Mouse (Mus musculus): Measurements from ENCODE around the gene Psmd12. TPM values are rescaled to one million over a fixed set of nuclear protein-coding genes. Genes with fewer than 3 reads are reported as not detected.
"Not testable (repeated sequence)": the region's sequence is repeated elsewhere in the genome, so short reads cannot be mapped to it uniquely, and the experiment has no call there.

Gene Psmd12
- polyA plus RNA-seq, 1 experiment from 2014 or later: 137 TPM

DNA sequence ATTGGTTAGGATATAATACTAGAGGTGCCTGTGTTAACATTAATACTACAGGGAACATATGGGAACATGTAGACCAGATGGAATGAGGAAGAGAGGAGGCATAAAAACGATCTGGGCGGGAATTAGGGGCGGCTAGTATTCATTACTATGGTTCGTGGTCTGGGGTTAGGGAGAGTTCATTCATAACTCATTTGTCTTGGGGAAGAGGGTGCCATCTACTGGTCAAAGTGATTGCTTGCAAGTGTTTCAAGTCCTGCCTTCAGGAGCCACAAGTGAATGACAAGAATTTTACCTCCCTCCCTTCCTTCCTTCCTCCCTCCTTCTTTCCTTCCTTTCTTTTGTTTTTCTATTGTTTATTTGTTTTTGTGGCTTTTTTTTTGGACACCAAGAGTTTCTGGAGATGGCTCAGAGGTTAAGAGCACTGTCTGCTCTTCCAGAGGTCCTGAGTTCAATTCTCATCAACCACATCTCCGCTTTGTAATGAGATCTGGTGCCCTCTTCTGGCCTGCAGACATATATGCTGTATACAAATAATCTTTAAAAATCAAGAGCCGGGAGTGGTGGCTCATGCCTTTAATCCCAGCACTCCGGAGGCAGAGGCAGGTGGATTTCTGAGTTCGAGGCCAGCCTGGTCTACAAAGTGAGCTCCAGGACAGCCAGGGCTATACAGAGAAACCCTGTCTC lies 6.0 kb upstream of the Psmd12 start:
- no peaks in the 10 kb centered on the region for H3K27me3 ChIP-seq (ENCODE audit: control insufficient read depth, insufficient read depth, low read length)
- no peaks in the 10 kb centered on the region for H3K36me3 ChIP-seq (ENCODE audit: control insufficient read depth, insufficient read depth, low read length)
- TF ChIP-seq EP300 (optimal IDR thresholded peaks at IDR 0.05): no peak
- TF ChIP-seq CTCF (IDR thresholded peaks at IDR 0.05; ENCODE audit: low read depth): peak; percentile 84
- no peak overlapping the region for H3K9ac ChIP-seq (ENCODE audit: low read length)
- no peak overlapping the region for H3K27ac ChIP-seq (replicated peaks)
- no peaks in the 10 kb centered on the region for H3K9me3 ChIP-seq (ENCODE audit: control insufficient read depth, low read length)
- H3K4me2 ChIP-seq (replicated peaks; ENCODE audit: low read depth): no peak overlapping the region
- H3K4me3 ChIP-seq (ENCODE audit: low read depth, low read length): no peak overlapping the region
- ATAC-seq (ENCODE audit: low FRiP score, low TSS enrichment): peak; percentile 47
- DNase-seq (ENCODE audit: low spot score): peak; percentile 51
- no peaks in the 10 kb centered on the region for H3K4me1 ChIP-seq (replicated peaks; ENCODE audit: control insufficient read depth, insufficient read depth)
- WGBS: 24% methylated on average over 8 of the region's 8 CpGs

GRCm38 (mm10) chr11:107479862-107480203 lies 549 bp downstream of the Psmd12 start:
- Histone ChIP-seq H3K4me3 (ENCODE audit: low read depth, low read length) (peak overlapping the region; percentile 86), H3K36me3 (ENCODE audit: control insufficient read depth, insufficient read depth, low read length) (no peaks in the 10 kb centered on the region; the same call in 1 of the 2 replicates), H3K4me1 (replicated peaks; ENCODE audit: control insufficient read depth, insufficient read depth) (peaks cover 4% of the 10 kb centered on the region; the same call in 1 of the 2 replicates), H3K4me2 (replicated peaks; ENCODE audit: low read depth) (peak overlapping the region; percentile 76), H3K27me3 (ENCODE audit: control insufficient read depth, insufficient read depth, low read length) (no peaks in the 10 kb centered on the region), H3K9ac (ENCODE audit: low read length) (peak overlapping the region; percentile 98), H3K9me3 (ENCODE audit: control insufficient read depth, low read length) (no peaks in the 10 kb centered on the region), H3K27ac (replicated peaks) (peak overlapping the region; percentile 90)
- DNase-seq (ENCODE audit: low spot score): no peak
- under 1% methylated on average over 10 of the region's 10 CpGs for WGBS
- no peak for ATAC-seq (ENCODE audit: low FRiP score, low TSS enrichment)
- TF ChIP-seq CTCF (IDR thresholded peaks at IDR 0.05; ENCODE audit: low read depth): no peak
- no peak for TF ChIP-seq EP300 (optimal IDR thresholded peaks at IDR 0.05)

- DNase-seq (ENCODE audit: low spot score) (no peak), ATAC-seq (ENCODE audit: low FRiP score, low TSS enrichment) (no peak)
- TF ChIP-seq CTCF (IDR thresholded peaks at IDR 0.05; ENCODE audit: low read depth): no peak
- TF ChIP-seq EP300 (optimal IDR thresholded peaks at IDR 0.05): no peak
- no peak overlapping the region for H3K9ac ChIP-seq (ENCODE audit: low read length)
- peaks cover 25% of the 10 kb centered on the region for H3K36me3 ChIP-seq (ENCODE audit: control insufficient read depth, insufficient read depth, low read length)
- peaks cover 4% of the 10 kb centered on the region; the same call in 1 of the 2 replicates for H3K4me1 ChIP-seq (replicated peaks; ENCODE audit: control insufficient read depth, insufficient read depth)
- no peaks in the 10 kb centered on the region for H3K27me3 ChIP-seq (ENCODE audit: control insufficient read depth, insufficient read depth, low read length)
- WGBS: 76% methylated on average over 3 of the region's 3 CpGs
- H3K4me3 ChIP-seq (ENCODE audit: low read depth, low read length): no peak overlapping the region
- no peaks in the 10 kb centered on the region for H3K9me3 ChIP-seq (ENCODE audit: control insufficient read depth, low read length)
- H3K4me2 ChIP-seq (replicated peaks; ENCODE audit: low read depth): no peak overlapping the region
- H3K27ac ChIP-seq (replicated peaks): no peak overlapping the region
These were observed 5.1 kb downstream of the Psmd12 start for GRCm38 (mm10) chr11:107484341-107484740.

- 82% methylated on average over 8 of the region's 8 CpGs for WGBS
- Histone ChIP-seq H3K4me3 (ENCODE audit: low read depth, low read length) (no peak overlapping the region), H3K36me3 (ENCODE audit: control insufficient read depth, insufficient read depth, low read length) (no peaks in the 10 kb centered on the region), H3K27ac (replicated peaks) (no peak overlapping the region), H3K9me3 (ENCODE audit: control insufficient read depth, low read length) (no peaks in the 10 kb centered on the region), H3K9ac (ENCODE audit: low read length) (no peak overlapping the region), H3K4me2 (replicated peaks; ENCODE audit: low read depth) (no peak overlapping the region), H3K4me1 (replicated peaks; ENCODE audit: control insufficient read depth, insufficient read depth) (no peaks in the 10 kb centered on the region), H3K27me3 (ENCODE audit: control insufficient read depth, insufficient read depth, low read length) (no peaks in the 10 kb centered on the region)
- no peak for DNase-seq (ENCODE audit: low spot score)
- peak; percentile 42 for TF ChIP-seq CTCF (IDR thresholded peaks at IDR 0.05; ENCODE audit: low read depth)
- no peak for TF ChIP-seq EP300 (optimal IDR thresholded peaks at IDR 0.05)
- no peak for ATAC-seq (ENCODE audit: low FRiP score, low TSS enrichment)
These were observed 23.5 kb downstream of the Psmd12 start for GRCm38 (mm10) chr11:107502801-107503200.

GRCm38 (mm10) chr11:107504364-107504763 lies 25.1 kb downstream of the Psmd12 start:
- H3K36me3 ChIP-seq (ENCODE audit: control insufficient read depth, insufficient read depth, low read length); H3K27me3 ChIP-seq (ENCODE audit: control insufficient read depth, insufficient read depth, low read length); H3K4me2 ChIP-seq (replicated peaks; ENCODE audit: low read depth); H3K4me3 ChIP-seq (ENCODE audit: low read depth, low read length); DNase-seq (ENCODE audit: low spot score); H3K9ac ChIP-seq (ENCODE audit: low read length); H3K9me3 ChIP-seq (ENCODE audit: control insufficient read depth, low read length); H3K27ac ChIP-seq (replicated peaks); H3K4me1 ChIP-seq (replicated peaks; ENCODE audit: control insufficient read depth, insufficient read depth); ATAC-seq (ENCODE audit: low FRiP score, low TSS enrichment): not testable (repeated sequence)
- 91% methylated on average over 3 of the region's 4 CpGs for WGBS

DNA sequence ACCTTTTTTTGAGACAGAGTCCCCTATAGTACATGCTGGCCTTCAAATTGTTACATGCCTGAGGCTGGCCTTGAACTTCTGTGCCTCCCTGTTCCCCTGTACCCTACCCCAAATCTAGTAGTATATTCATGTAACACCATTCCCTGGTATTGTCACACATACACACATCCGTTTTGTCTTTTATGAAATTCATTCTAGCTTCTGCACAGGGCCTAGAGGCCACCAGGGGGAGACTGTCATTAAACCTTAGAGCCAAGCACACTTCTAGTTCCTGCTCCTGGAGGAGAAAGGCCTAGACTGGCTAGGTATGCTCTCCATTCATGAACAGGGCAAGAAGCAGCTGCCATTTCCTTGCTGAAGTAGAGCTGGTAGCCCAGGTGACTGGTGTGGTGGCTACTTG lies 27.0 kb downstream of the Psmd12 start:
- Histone ChIP-seq H3K36me3 (ENCODE audit: control insufficient read depth, insufficient read depth, low read length) (no peaks in the 10 kb centered on the region), H3K4me3 (ENCODE audit: low read depth, low read length) (no peak overlapping the region), H3K9ac (ENCODE audit: low read length) (no peak overlapping the region), H3K27me3 (ENCODE audit: control insufficient read depth, insufficient read depth, low read length) (no peaks in the 10 kb centered on the region), H3K4me1 (replicated peaks; ENCODE audit: control insufficient read depth, insufficient read depth) (0 out of 2 replicates have a peak, but pooled peaks cover 2% of the 10 kb centered on the region), H3K9me3 (ENCODE audit: control insufficient read depth, low read length) (no peaks in the 10 kb centered on the region), H3K27ac (replicated peaks) (no peak overlapping the region), H3K4me2 (replicated peaks; ENCODE audit: low read depth) (no peak overlapping the region)
- peak; percentile 73 for TF ChIP-seq CTCF (IDR thresholded peaks at IDR 0.05; ENCODE audit: low read depth)
- no peak for TF ChIP-seq EP300 (optimal IDR thresholded peaks at IDR 0.05)
- DNase-seq (ENCODE audit: low spot score) (peak; percentile 28), ATAC-seq (ENCODE audit: low FRiP score, low TSS enrichment) (0 out of 2 replicates have a peak, but pooled peaks have one; percentile 40)
- 63% methylated on average over 1 of the region's 1 CpGs for WGBS
